Mouse (Mus musculus) cortical plate, adult 2 months (tissue): Measurements from ENCODE around the gene Bhlha15. TPM values are rescaled to one million over a fixed set of nuclear protein-coding genes. Genes with fewer than 3 reads are reported as not detected.

Experiments used
- H3K27ac ChIP-seq: fragments of 200-500 bp; 2 replicates; pipeline ENCODE4 v1.5.1; 2012; ENCODE audit warnings: low read length, control low read depth, inconsistent platforms; ENCODE audit not compliant: insufficient read depth
- H3K4me1 ChIP-seq: fragments of 200-500 bp; 2 replicates; pipeline ENCODE4 v1.6.1; 2011; ENCODE audit warnings: low read length; ENCODE audit not compliant: control insufficient read depth, insufficient read depth
- H3K4me3 ChIP-seq: fragments of 200-500 bp; 2 replicates; pipeline ENCODE4 v1.5.1; 2011; ENCODE audit warnings: mild to moderate bottlenecking, low read length, control low read depth; ENCODE audit not compliant: insufficient read depth
- CTCF ChIP-seq: fragments of 200-500 bp; IDR thresholded peaks from 2 replicates; pipeline ENCODE4 v1.5.1; 2011; ENCODE audit warnings: mild to moderate bottlenecking, control low read depth, low read length; ENCODE audit not compliant: insufficient read depth; ENCODE audit errors: extremely low read depth
- POLR2A ChIP-seq: fragments of 200-500 bp; IDR thresholded peaks from 2 replicates; pipeline ENCODE4 v1.6.1; 2011; ENCODE audit warnings: mild to moderate bottlenecking, low read length, control low read depth; ENCODE audit not compliant: insufficient read depth; ENCODE audit errors: extremely low read depth
- polyA plus RNA-seq: library from polyadenylated mRNA; depleted of rRNA; stranded (reverse); fragments of >200 nt; gene quantifications from 2 replicates; pipeline ENCODE4 v1.2.3, GENCODE M21; 2012

Bhlha15 gene
- polyA plus RNA-seq, 1 experiment, result 0.08 TPM

- Histone ChIP-seq H3K4me3 (no peak overlapping the region), H3K4me1 (peaks cover 19% of the 10 kb centered on the region), H3K27ac (no peak overlapping the region)
- TF ChIP-seq CTCF (no peak), POLR2A (no peak)
These were observed 27.1 kb upstream of the Bhlha15 start for GRCm38 (mm10) chr5:144162813-144163517.

GRCm38 (mm10) chr5:144165756-144166155 lies 24.3 kb upstream of the Bhlha15 start:
- Histone ChIP-seq H3K4me3 (no peak overlapping the region), H3K27ac (no peak overlapping the region), H3K4me1 (peaks cover 11% of the 10 kb centered on the region)
- no peak for TF ChIP-seq POLR2A
- TF ChIP-seq CTCF, result no peak

- H3K4me3 ChIP-seq, result no peak overlapping the region
- TF ChIP-seq CTCF, result no peak
- peaks cover 7% of the 10 kb centered on the region for H3K4me1 ChIP-seq
- peak overlapping the region; percentile 3; the same call in 1 of the 2 replicates for H3K27ac ChIP-seq
These were observed 20.7 kb upstream of the Bhlha15 start for GRCm38 (mm10) chr5:144169275-144169975.

GRCm38 (mm10) chr5:144173648-144174047 lies 16.4 kb upstream of the Bhlha15 start:
- TF ChIP-seq CTCF (no peak), POLR2A (no peak)
- H3K27ac ChIP-seq, result no peak overlapping the region

GRCm38 (mm10) chr5:144178216-144178615 lies 11.9 kb upstream of the Bhlha15 start:
- Histone ChIP-seq H3K4me1 (no peaks in the 10 kb centered on the region), H3K4me3 (no peak overlapping the region), H3K27ac (no peak overlapping the region)
- no peak for TF ChIP-seq POLR2A
- TF ChIP-seq CTCF, result no peak

More at GRCm38 (mm10) chr5:144173648-144174047, 16.4 kb upstream of the Bhlha15 start:
- Histone ChIP-seq H3K4me1 (no peaks in the 10 kb centered on the region; the same call in 1 of the 2 replicates), H3K4me3 (no peak overlapping the region)

- no peak for TF ChIP-seq CTCF
- H3K27ac ChIP-seq, result no peak overlapping the region
- no peak overlapping the region for H3K4me3 ChIP-seq
- no peaks in the 10 kb centered on the region for H3K4me1 ChIP-seq
These were observed 8.8 kb upstream of the Bhlha15 start for GRCm38 (mm10) chr5:144181249-144181648.

GRCm38 (mm10) chr5:144182542-144183247 lies 7.4 kb upstream of the Bhlha15 start:
- H3K4me1 ChIP-seq, result no peaks in the 10 kb centered on the region
- TF ChIP-seq CTCF (no peak), POLR2A (no peak)
- H3K27ac ChIP-seq, result no peak overlapping the region
- H3K4me3 ChIP-seq, result no peak overlapping the region

GRCm38 (mm10) chr5:144183248-144183559 lies 6.9 kb upstream of the Bhlha15 start:
- H3K27ac ChIP-seq, result no peak overlapping the region
- TF ChIP-seq POLR2A (no peak), CTCF (no peak)
- no peaks in the 10 kb centered on the region for H3K4me1 ChIP-seq
- no peak overlapping the region for H3K4me3 ChIP-seq

- H3K4me1 ChIP-seq, result no peaks in the 10 kb centered on the region
- no peak overlapping the region for H3K4me3 ChIP-seq
- H3K27ac ChIP-seq, result no peak overlapping the region
- TF ChIP-seq CTCF (no peak), POLR2A (no peak)
These were observed 6.3 kb upstream of the Bhlha15 start for GRCm38 (mm10) chr5:144183647-144184335.
